Mouse (Mus musculus) embryonic facial prominence, embryonic 13.5 days (tissue): ENCODE data around the gene Disp3. TPM values are rescaled to one million over a fixed set of nuclear protein-coding genes. Genes with fewer than 3 reads are reported as not detected.
A peak's percentile ranks its signal among the peaks of the same experiment; 100 is the strongest.

Experiments
- ATAC-seq: fragments of 200-750 bp; cut with Nextera tagmentation; 2 replicates; pipeline ENCODE4 v1.8.0; 2017; ENCODE audit warnings: low read depth; ENCODE audit not compliant: insufficient number of reproducible peaks, insufficient read depth, low FRiP score, low TSS enrichment
- H3K27ac ChIP-seq: fragments of 300-500 bp; sonication (generic); 2 replicates; pipeline ENCODE4 v1.5.1; 2015; ENCODE audit warnings: moderate library complexity, mild to moderate bottlenecking, inconsistent platforms
- H3K27me3 ChIP-seq: fragments of 300-500 bp; sonication (generic); 2 replicates; pipeline ENCODE4 v1.6.1; 2015; ENCODE audit warnings: mild to moderate bottlenecking, inconsistent platforms
- H3K36me3 ChIP-seq: fragments of 300-500 bp; sonication (generic); 2 replicates; pipeline ENCODE4 v1.6.1; 2015; ENCODE audit warnings: mild to moderate bottlenecking, inconsistent platforms
- H3K4me1 ChIP-seq: fragments of 300-500 bp; sonication (generic); 2 replicates; pipeline ENCODE4 v1.6.1; 2015; ENCODE audit warnings: inconsistent platforms
- H3K4me2 ChIP-seq: fragments of 300-500 bp; sonication (generic); 2 replicates; pipeline ENCODE4 v1.6.1; 2015; ENCODE audit warnings: moderate library complexity, mild to moderate bottlenecking, inconsistent platforms
- H3K4me3 ChIP-seq: fragments of 300-500 bp; sonication (generic); 2 replicates; pipeline ENCODE4 v1.5.1; 2015; ENCODE audit warnings: mild to moderate bottlenecking, inconsistent platforms
- H3K9ac ChIP-seq: fragments of 300-500 bp; sonication (generic); 2 replicates; pipeline ENCODE4 v1.6.1; 2015; ENCODE audit warnings: mild to moderate bottlenecking, inconsistent platforms
- H3K9me3 ChIP-seq: fragments of 300-500 bp; sonication (generic); 2 replicates; pipeline ENCODE4 v1.6.1; 2016; ENCODE audit warnings: inconsistent platforms
- WGBS: fragments of 180-500 bp; shearing (Covaris S2); methylation state at CpG from one replicate; pipeline ENCODE4 v1.1.7; 2015; ENCODE audit warnings: mixed read lengths; 5-methylcytosine and 5-hydroxymethylcytosine counted together
- polyA plus RNA-seq: library from polyadenylated mRNA; unstranded; fragments of >200 nt; fragmentation: Nextera tagmentation; extraction: Ambion mirVana; gene quantifications from 2 replicates; pipeline ENCODE4 v1.2.1, GENCODE M21; 2015

Disp3 gene
- polyA plus RNA-seq, 1 experiment from 2014 or later: 0.35 TPM

- Histone ChIP-seq H3K4me1 (peaks cover 24% of the 10 kb centered on the region), H3K4me3 (peak overlapping the region; percentile 45), H3K4me2 (peak overlapping the region; percentile 75), H3K27ac (no peak overlapping the region), H3K27me3 (peaks cover 54% of the 10 kb centered on the region), H3K9ac (peak overlapping the region; percentile 44; the same call in 1 of the 2 replicates), H3K36me3 (no peaks in the 10 kb centered on the region), H3K9me3 (no peaks in the 10 kb centered on the region)
- 3% methylated on average over 32 of the region's 32 CpGs for WGBS
- ATAC-seq: peak; percentile 61; the same call in 1 of the 2 replicates
Observed at GRCm38 (mm10) chr4:148288055-148288549, 337 bp upstream of the Disp3 start.

GRCm38 (mm10) chr4:148287041-148287440, 724 bp downstream of the Disp3 start:
- 1% methylated on average over 20 of the region's 20 CpGs for WGBS
- Histone ChIP-seq H3K4me1 (peaks cover 24% of the 10 kb centered on the region), H3K4me3 (peak overlapping the region; percentile 45), H3K27me3 (peaks cover 54% of the 10 kb centered on the region), H3K9ac (no peak overlapping the region), H3K36me3 (no peaks in the 10 kb centered on the region), H3K27ac (no peak overlapping the region), H3K9me3 (no peaks in the 10 kb centered on the region), H3K4me2 (peak overlapping the region; percentile 75)
- ATAC-seq: no peak

GRCm38 (mm10) chr4:148286226-148287031, 1.3 kb downstream of the Disp3 start:
- no peak overlapping the region for H3K4me3 ChIP-seq
- H3K27me3 ChIP-seq: peaks cover 54% of the 10 kb centered on the region

GRCm38 (mm10) chr4:148284219-148284618, 3.5 kb downstream of the Disp3 start:
- H3K9me3 ChIP-seq: no peaks in the 10 kb centered on the region
- WGBS: 31% methylated on average over 13 of the region's 13 CpGs
- H3K4me1 ChIP-seq: peaks cover 24% of the 10 kb centered on the region
- H3K27me3 ChIP-seq: peaks cover 48% of the 10 kb centered on the region
- no peak overlapping the region for H3K4me3 ChIP-seq
- ATAC-seq: no peak
- no peak overlapping the region for H3K27ac ChIP-seq
- no peak overlapping the region for H3K9ac ChIP-seq
- no peak overlapping the region for H3K4me2 ChIP-seq
- no peaks in the 10 kb centered on the region for H3K36me3 ChIP-seq

More at GRCm38 (mm10) chr4:148286226-148287031, 1.3 kb downstream of the Disp3 start:
- Histone ChIP-seq H3K27ac (no peak overlapping the region), H3K36me3 (no peaks in the 10 kb centered on the region), H3K4me1 (peaks cover 24% of the 10 kb centered on the region), H3K4me2 (peak overlapping the region; percentile 75; the same call in 1 of the 2 replicates), H3K9ac (no peak overlapping the region), H3K9me3 (no peaks in the 10 kb centered on the region)
- no peak for ATAC-seq
- 17% methylated on average over 22 of the region's 22 CpGs for WGBS

- H3K4me2 ChIP-seq: no peak overlapping the region
- H3K27me3 ChIP-seq: peaks cover 39% of the 10 kb centered on the region
- WGBS: 30% methylated on average over 4 of the region's 4 CpGs
- no peaks in the 10 kb centered on the region for H3K9me3 ChIP-seq
- no peak overlapping the region for H3K4me3 ChIP-seq
- no peak for ATAC-seq
- H3K27ac ChIP-seq: no peak overlapping the region
- no peaks in the 10 kb centered on the region for H3K4me1 ChIP-seq
- no peak overlapping the region for H3K9ac ChIP-seq
- no peaks in the 10 kb centered on the region for H3K36me3 ChIP-seq
Observed at GRCm38 (mm10) chr4:148276816-148277491, 10.8 kb downstream of the Disp3 start.

- Histone ChIP-seq H3K36me3 (no peaks in the 10 kb centered on the region), H3K4me1 (peaks cover 4% of the 10 kb centered on the region), H3K27ac (no peak overlapping the region), H3K4me3 (no peak overlapping the region), H3K9ac (no peak overlapping the region), H3K4me2 (no peak overlapping the region), H3K27me3 (peaks cover 62% of the 10 kb centered on the region), H3K9me3 (no peaks in the 10 kb centered on the region)
- 54% methylated on average over 3 of the region's 3 CpGs for WGBS
- ATAC-seq: no peak
Observed at GRCm38 (mm10) chr4:148274671-148275070, 13.1 kb downstream of the Disp3 start.

- WGBS: 14% methylated on average over 2 of the region's 2 CpGs
- H3K9me3 ChIP-seq: no peaks in the 10 kb centered on the region
- no peak for ATAC-seq
- H3K4me1 ChIP-seq: peaks cover 4% of the 10 kb centered on the region
- peaks cover 66% of the 10 kb centered on the region for H3K27me3 ChIP-seq
- no peak overlapping the region for H3K9ac ChIP-seq
- no peaks in the 10 kb centered on the region for H3K36me3 ChIP-seq
- no peak overlapping the region for H3K27ac ChIP-seq
- no peak overlapping the region for H3K4me2 ChIP-seq
- no peak overlapping the region for H3K4me3 ChIP-seq
Observed at GRCm38 (mm10) chr4:148273229-148273628, 14.5 kb downstream of the Disp3 start.

- H3K9ac ChIP-seq: no peak overlapping the region
- 0 out of 2 replicates have a peak, but pooled peaks cover 4% of the 10 kb centered on the region for H3K9me3 ChIP-seq
- 4% methylated on average over 39 of the region's 39 CpGs for WGBS
- no peak overlapping the region for H3K27ac ChIP-seq
- H3K36me3 ChIP-seq: no peaks in the 10 kb centered on the region
- peak overlapping the region; percentile 43 for H3K4me2 ChIP-seq
- H3K27me3 ChIP-seq: peaks cover 57% of the 10 kb centered on the region
- peak overlapping the region; percentile 25 for H3K4me3 ChIP-seq
- ATAC-seq: no peak
- peaks cover 4% of the 10 kb centered on the region for H3K4me1 ChIP-seq
Observed at GRCm38 (mm10) chr4:148271656-148272055, 16.1 kb downstream of the Disp3 start.

- no peaks in the 10 kb centered on the region for H3K36me3 ChIP-seq
- 81% methylated on average over 6 of the region's 6 CpGs for whole genome bisulfite sequencing
- H3K4me2 ChIP-seq: no peak overlapping the region
- no peak overlapping the region for H3K27ac ChIP-seq
- H3K4me3 ChIP-seq: no peak overlapping the region
- ATAC-seq: no peak
- 0 out of 2 replicates have a peak, but pooled peaks cover 4% of the 10 kb centered on the region for H3K9me3 ChIP-seq
- peaks cover 4% of the 10 kb centered on the region for H3K4me1 ChIP-seq
- no peak overlapping the region for H3K9ac ChIP-seq
- H3K27me3 ChIP-seq: peaks cover 27% of the 10 kb centered on the region
Observed at GRCm38 (mm10) chr4:148266973-148267507, 20.7 kb downstream of the Disp3 start.

- Histone ChIP-seq H3K27ac (no peak overlapping the region), H3K4me2 (no peak overlapping the region), H3K4me3 (no peak overlapping the region), H3K27me3 (no peaks in the 10 kb centered on the region), H3K9ac (no peak overlapping the region), H3K36me3 (no peaks in the 10 kb centered on the region), H3K4me1 (no peaks in the 10 kb centered on the region), H3K9me3 (no peaks in the 10 kb centered on the region)
- 98% methylated on average over 4 of the region's 4 CpGs for WGBS
- ATAC-seq: no peak
Observed at GRCm38 (mm10) chr4:148259941-148260340, 27.8 kb downstream of the Disp3 start.

GRCm38 (mm10) chr4:148249341-148249740, 38.4 kb downstream of the Disp3 start:
- peaks cover 3% of the 10 kb centered on the region; the same call in 1 of the 2 replicates for H3K9me3 ChIP-seq
- no peak for ATAC-seq

More at GRCm38 (mm10) chr4:148249341-148249740, 38.4 kb downstream of the Disp3 start:
- no peak overlapping the region for H3K4me2 ChIP-seq
- 49% methylated on average over 10 of the region's 10 CpGs for WGBS
- H3K27ac ChIP-seq: no peak overlapping the region
- no peaks in the 10 kb centered on the region for H3K27me3 ChIP-seq
- H3K9ac ChIP-seq: no peak overlapping the region
- no peaks in the 10 kb centered on the region for H3K36me3 ChIP-seq
- H3K4me1 ChIP-seq: no peaks in the 10 kb centered on the region
- no peak overlapping the region for H3K4me3 ChIP-seq
